Mouse (Mus musculus): ENCODE data around the gene Xdh. TPM values are rescaled to one million over a fixed set of nuclear protein-coding genes. Genes with fewer than 3 reads are reported as not detected.

The Xdh gene
- total RNA-seq (2022), result 100 to 1,000 TPM; 121 to 178 (median 130) TPM

GRCm38 (mm10) chr17:73950062-73950735 lies at the start of gene Xdh:
TSS of gene Xdh (minus strand) at chr17:73950196.
- peak; percentile 91 for DNase-seq (ENCODE audit: low spot score)

- DNase-seq (ENCODE audit: low spot score), result no peak
Observed at GRCm38 (mm10) chr17:73995907-73996645, 46.1 kb upstream of the Xdh start.

- DNase-seq (ENCODE audit: low spot score), result peak; percentile 71
Observed at GRCm38 (mm10) chr17:73991264-73991663, 41.3 kb upstream of the Xdh start.

GRCm38 (mm10) chr17:73986571-73986970 lies 36.6 kb upstream of the Xdh start:
- DNase-seq (ENCODE audit: low spot score), result no peak

GRCm38 (mm10) chr17:73985936-73986335 lies 35.9 kb upstream of the Xdh start:
- no peak for DNase-seq (ENCODE audit: low spot score)

GRCm38 (mm10) chr17:73984508-73984907 lies 34.5 kb upstream of the Xdh start:
- no peak for DNase-seq (ENCODE audit: low spot score)

GRCm38 (mm10) chr17:73982871-73983270 lies 32.9 kb upstream of the Xdh start:
- no peak for DNase-seq (ENCODE audit: low spot score)

- no peak for DNase-seq (ENCODE audit: low spot score)
Observed at GRCm38 (mm10) chr17:73976066-73976465, 26.1 kb upstream of the Xdh start.

GRCm38 (mm10) chr17:73972648-73973047 lies 22.7 kb upstream of the Xdh start:
- DNase-seq (ENCODE audit: low spot score), result no peak

GRCm38 (mm10) chr17:73971291-73971690 lies 21.3 kb upstream of the Xdh start:
- DNase-seq (ENCODE audit: low spot score), result no peak

GRCm38 (mm10) chr17:73970361-73971027 lies 20.5 kb upstream of the Xdh start:
- peak; percentile 91 for DNase-seq (ENCODE audit: low spot score)

GRCm38 (mm10) chr17:73964856-73965255 lies 14.9 kb upstream of the Xdh start:
- no peak for DNase-seq (ENCODE audit: low spot score)

GRCm38 (mm10) chr17:73962628-73963043 lies 12.6 kb upstream of the Xdh start:
- DNase-seq (ENCODE audit: low spot score), result peak; percentile 93

- DNase-seq (ENCODE audit: low spot score), result no peak
Observed at GRCm38 (mm10) chr17:73961801-73962403, 11.9 kb upstream of the Xdh start.

GRCm38 (mm10) chr17:73960745-73961144 lies 10.7 kb upstream of the Xdh start:
- no peak for DNase-seq (ENCODE audit: low spot score)

GRCm38 (mm10) chr17:73952103-73952521 lies 2.1 kb upstream of the Xdh start:
- DNase-seq (ENCODE audit: low spot score), result no peak

GRCm38 (mm10) chr17:73950970-73951369 lies 974 bp upstream of the Xdh start:
- no peak for DNase-seq (ENCODE audit: low spot score)

- DNase-seq (ENCODE audit: low spot score), result no peak
Observed at GRCm38 (mm10) chr17:73949498-73949897, 498 bp downstream of the Xdh start.

- DNase-seq (ENCODE audit: low spot score), result no peak
Observed at GRCm38 (mm10) chr17:73948801-73949200, 1.2 kb downstream of the Xdh start.

- DNase-seq (ENCODE audit: low spot score), result peak; percentile 84
Observed at GRCm38 (mm10) chr17:73948039-73948438, 2.0 kb downstream of the Xdh start.

- no peak for DNase-seq (ENCODE audit: low spot score)
Observed at GRCm38 (mm10) chr17:73946856-73947255, 3.1 kb downstream of the Xdh start.

GRCm38 (mm10) chr17:73944661-73945060 lies 5.3 kb downstream of the Xdh start:
- no peak for DNase-seq (ENCODE audit: low spot score)

Measured in heart, adult 8-10 months (tissue).